ENCODE assay signal across 26 mouse cellular contexts in genomic region chr8:11107435-11107834, GRCm38 (mm10).
"Had no signal": no experiment of that assay in that cellular context is flagged by ENCODE, and none has a peak within 500 bp of the region (broad histone marks: within the 10 kb centered on the region; RNA-seq: fewer than 3 reads in every experiment).

No protein-coding gene starts in this region.

- H3K36me3 ChIP-seq: heart, embryonic 13.5 days; heart, embryonic 15.5 days; hindbrain, embryonic 13.5 days; hindbrain, embryonic 15.5 days; kidney, embryonic 15.5 days; limb, embryonic 10.5 days; limb, embryonic 12.5 days had no signal

- ATAC-seq: hindbrain, postnatal 0 days; intestine, embryonic 16.5 days had no signal

- H3K4me3 ChIP-seq: heart, adult 2 months; heart, embryonic 13.5 days; heart, embryonic 15.5 days; hindbrain, embryonic 13.5 days; hindbrain, embryonic 15.5 days; kidney, embryonic 15.5 days; left cerebral cortex, adult 2 months; limb, embryonic 10.5 days; limb, embryonic 12.5 days had no signal

- H3K4me1 ChIP-seq: heart, embryonic 13.5 days; heart, embryonic 15.5 days; hindbrain, embryonic 15.5 days; limb, embryonic 10.5 days; limb, embryonic 12.5 days had no signal

- H3K27ac ChIP-seq: heart, adult 2 months; heart, embryonic 13.5 days; heart, embryonic 15.5 days; hindbrain, embryonic 13.5 days; hindbrain, embryonic 15.5 days; hindbrain, postnatal 0 days; kidney, embryonic 15.5 days; kidney, postnatal 0 days; left cerebral cortex, adult 2 months; limb, embryonic 10.5 days; limb, embryonic 12.5 days had no signal

- DNase-seq: gastrocnemius, postnatal 14 days; gastrocnemius, postnatal 36 days; heart, adult 11 months; heart, adult 2 months; heart, postnatal 14 days; heart, postnatal 36 days; kidney, adult 11 months; kidney, adult 2 months; kidney, adult 9 months; kidney, postnatal 14 days; kidney, postnatal 36 days; layer of hippocampus, adult 9-11 months; liver had no signal

- H3K27me3 ChIP-seq: heart, embryonic 15.5 days; hindbrain, embryonic 13.5 days; hindbrain, embryonic 15.5 days; kidney, embryonic 15.5 days; limb, embryonic 12.5 days had no signal

- H3K9me3 ChIP-seq: heart, embryonic 13.5 days; heart, embryonic 15.5 days; hindbrain, embryonic 13.5 days; hindbrain, embryonic 15.5 days; kidney, embryonic 15.5 days; limb, embryonic 10.5 days; limb, embryonic 12.5 days had no signal

- H3K9ac ChIP-seq: heart, embryonic 13.5 days; heart, embryonic 15.5 days; hindbrain, embryonic 13.5 days; hindbrain, embryonic 15.5 days; kidney, embryonic 15.5 days; limb, embryonic 12.5 days had no signal

- H3K4me2 ChIP-seq: heart, embryonic 11.5 days; heart, embryonic 13.5 days; heart, embryonic 15.5 days; hindbrain, embryonic 13.5 days; hindbrain, embryonic 15.5 days; kidney, embryonic 15.5 days; limb, embryonic 12.5 days; liver, embryonic 11.5 days had no signal
